Mouse (Mus musculus): ENCODE data around the gene Qser1.

Qser1 gene

DNA sequence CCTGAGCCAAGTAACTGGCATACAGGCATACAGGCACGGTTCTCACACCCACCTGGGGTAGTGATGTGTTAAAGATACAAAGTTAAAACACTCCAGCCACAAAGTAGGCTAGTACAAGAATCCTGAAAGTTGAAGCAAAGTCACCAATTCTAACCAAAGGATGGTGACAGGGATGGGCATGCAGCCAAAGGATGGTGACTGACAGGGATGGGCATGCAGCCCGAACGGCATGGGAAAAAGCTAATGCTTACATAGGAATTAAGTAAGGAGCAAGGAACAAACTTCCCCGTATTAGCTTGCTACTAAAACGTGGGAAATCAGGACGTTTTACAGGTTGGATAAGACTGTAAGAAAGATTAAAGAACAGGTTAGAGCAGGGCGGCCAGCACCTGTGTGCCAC, 80.3 kb downstream of the Qser1 start:
- no peak for DNase-seq (ENCODE audit: low read depth, low spot score)

DNA sequence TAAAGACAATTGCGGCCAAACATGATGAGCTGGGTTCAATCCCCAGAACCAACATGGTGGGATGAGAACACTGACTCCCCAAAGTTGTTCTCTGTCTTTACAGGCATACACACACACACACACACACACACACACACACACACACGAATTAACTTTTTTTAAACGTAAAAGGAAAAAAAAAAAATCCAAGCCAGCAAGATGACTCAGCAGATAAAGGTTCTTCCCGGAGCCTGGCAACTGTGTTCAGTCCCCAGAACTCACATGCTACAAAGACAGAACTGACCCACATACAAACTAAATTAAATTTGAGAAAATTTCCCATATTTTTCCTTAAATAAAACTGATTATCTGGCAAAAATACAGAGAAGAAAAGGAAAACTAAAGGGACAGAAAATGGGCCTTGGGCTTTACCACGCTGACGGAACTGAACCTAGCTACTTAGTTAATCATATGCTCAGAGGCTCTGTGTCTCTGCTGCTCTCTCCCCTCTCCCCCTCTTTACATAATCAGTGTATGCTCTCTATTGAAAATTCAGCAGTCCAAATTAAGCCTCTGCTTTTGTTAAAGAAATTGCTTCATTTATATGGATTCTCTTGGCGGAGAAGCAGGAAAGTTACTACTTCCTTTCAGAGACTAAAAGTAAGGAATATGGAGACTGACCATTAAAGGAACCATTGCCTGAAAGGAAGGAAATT, 83.9 kb downstream of the Qser1 start:
- DNase-seq (ENCODE audit: low read depth, low spot score): no peak

DNA sequence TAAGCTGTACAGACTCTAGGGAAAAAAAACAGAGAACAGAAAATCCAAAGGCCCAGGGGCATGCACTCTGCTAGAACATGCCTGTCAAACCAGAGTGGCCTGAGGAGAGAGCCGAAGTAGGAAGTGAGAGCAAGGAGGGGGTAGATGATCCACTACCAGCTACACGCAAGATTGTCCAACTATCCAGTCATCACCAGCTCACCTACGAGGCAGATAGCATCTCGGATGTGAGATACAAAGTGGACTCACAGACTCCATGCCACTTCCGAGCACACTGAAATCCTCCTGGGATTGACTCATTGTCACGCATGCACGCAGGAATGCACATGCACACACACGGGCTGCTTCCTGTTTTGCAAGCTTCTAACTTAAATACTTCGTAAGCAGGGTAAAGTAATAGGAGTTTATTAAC, 84.5 kb downstream of the Qser1 start:
- DNase-seq (ENCODE audit: low read depth, low spot score): no peak

DNA sequence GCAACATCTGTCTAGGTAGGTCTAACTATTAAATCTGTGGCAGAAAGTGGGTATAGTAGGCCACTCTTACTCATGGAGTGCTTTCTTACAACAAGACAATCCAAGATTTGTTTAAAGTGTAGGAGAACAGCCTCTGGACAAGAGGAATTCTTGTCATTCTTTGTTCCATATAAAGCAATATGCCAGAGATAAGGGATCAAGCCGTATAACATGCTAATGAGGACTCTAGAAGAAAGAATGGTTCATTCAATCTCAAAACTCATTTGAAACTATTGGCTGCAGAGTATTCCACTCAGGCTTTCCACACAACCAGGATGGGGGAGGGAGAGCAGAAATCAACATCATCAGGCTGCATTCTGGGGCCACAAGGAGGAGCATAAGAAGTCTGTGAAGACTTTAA, 89.2 kb downstream of the Qser1 start:
- no peak for DNase-seq (ENCODE audit: low read depth, low spot score)

DNA sequence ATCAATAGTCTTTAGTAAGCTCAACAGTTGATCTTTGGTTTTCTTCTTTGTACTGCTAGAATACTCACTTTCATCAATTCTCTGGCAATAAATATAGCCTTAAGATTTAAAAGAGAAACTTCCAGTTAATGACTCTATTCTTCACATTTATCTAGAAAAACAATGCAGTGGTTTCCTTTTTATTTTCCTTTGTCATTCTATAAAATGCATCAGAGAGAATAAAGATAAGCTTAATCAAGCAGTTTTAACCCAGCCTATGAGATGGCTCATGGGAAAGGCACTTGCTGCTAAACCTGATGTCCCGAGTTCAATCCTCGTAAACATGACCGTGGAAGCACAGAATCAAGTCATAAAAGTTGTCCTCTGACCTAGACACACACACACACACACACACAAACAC, 94.5 kb downstream of the Qser1 start:
- DNase-seq (ENCODE audit: low read depth, low spot score): no peak

DNA sequence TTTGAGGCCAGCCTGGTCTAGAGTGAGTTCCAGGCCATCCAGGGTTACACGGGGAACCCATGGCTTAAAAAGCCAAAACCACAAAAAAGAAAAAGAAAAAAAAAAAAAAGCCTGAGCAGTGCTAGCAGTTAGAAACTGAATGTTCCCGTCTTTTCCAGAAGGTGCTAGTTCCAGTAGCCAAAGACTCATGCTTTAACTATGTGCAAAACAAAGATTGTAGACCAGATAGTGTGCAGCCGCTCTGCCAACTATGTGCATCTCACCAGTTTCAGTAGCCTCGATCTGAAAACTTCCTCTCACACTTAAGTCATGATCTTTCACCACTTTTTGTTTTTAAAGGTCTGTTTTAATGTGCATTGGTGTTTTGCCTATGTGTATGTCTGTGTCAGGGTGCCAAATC, 98.7 kb downstream of the Qser1 start:
- DNase-seq (ENCODE audit: low read depth, low spot score): no peak

DNA sequence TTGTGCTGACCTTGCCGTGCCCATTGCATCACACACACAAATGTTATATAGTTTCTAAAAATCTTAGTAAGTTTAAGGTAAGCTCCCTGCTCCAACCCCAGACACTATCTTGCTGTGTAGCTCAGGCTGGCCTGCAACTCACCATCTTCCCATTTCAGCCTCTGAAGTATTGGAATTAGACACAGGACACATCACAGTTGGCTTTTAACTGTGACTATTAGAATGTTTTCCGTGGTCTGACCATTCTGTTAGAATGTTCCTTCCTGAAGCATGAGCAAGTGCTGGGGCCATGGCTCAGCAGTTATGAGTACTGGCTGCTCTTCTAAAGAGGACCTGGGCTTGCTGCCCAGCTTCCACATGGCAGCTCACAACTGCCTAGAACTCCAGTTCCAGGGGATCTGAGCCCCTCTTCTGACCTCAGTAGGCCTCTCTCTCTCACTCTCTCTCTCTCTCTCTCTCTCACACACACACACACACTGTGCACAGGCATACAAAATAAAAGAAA, 99.3 kb downstream of the Qser1 start:
- DNase-seq (ENCODE audit: low read depth, low spot score): peak; percentile 45

DNA sequence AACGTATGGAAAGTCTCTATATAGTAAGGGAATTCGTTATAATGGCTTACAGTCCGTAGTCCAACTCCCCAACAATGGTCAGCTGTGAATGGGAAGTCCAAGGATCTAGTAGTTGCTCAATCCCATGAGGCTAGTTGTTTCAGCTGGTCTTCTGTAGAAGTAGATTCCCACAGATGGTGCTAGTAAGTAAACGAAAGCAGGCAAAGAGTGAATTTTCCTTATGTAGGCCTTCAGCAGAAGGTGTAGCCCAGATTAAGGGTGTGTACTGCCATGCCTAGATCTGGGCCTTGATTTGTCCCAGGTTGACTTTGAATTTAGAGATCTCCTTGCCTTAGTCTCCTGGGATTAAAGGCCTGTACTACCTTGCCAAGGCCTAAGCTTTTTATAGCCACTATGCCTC, 100.3 kb downstream of the Qser1 start, which contains the start of gene Pin1rt1:
TSS of gene Pin1rt1 (minus strand) at position 101 of the 400 bp plus-strand sequence.
- DNase-seq (ENCODE audit: low read depth, low spot score): no peak

DNA sequence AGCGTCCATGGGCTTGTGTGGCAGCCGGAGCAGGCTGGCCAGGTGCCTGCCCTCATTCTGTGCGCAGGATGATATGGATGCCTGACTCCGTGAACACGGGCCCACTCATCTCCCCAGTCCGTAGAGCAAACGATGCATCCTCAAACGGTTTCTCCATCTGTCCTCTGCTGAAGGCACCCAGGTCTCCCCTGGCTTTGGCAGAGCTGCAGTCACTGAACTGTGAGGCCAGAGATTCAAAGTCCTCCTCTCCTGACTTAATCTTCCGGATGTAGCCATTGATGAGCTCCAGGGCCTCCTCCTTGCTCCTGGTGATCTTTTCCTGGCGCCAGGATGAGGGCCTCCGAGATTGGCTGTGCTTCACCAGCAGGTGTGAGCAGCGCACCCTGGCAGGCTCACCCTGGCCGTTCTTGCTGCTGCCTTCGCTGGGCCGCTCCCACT, 102.3 kb downstream of the Qser1 start:
- DNase-seq (ENCODE audit: low read depth, low spot score): peak; percentile 9

DNA sequence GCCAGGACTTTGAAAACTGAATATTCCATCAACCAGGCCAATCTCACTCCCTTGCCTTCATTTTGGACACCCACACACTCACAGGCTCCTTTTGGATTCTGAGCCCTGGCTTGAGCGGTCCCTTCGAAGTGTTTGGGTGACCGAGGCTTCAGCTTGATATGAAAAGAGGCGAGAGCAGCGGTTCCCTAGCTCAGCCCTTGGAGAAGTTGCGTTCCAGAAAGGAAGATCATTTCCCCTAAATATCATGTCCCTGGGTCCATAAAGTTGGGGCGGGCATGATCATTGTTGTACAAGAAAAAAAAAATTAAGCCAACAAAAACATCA, 104.1 kb downstream of the Qser1 start:
- no peak for DNase-seq (ENCODE audit: low read depth, low spot score)

DNA sequence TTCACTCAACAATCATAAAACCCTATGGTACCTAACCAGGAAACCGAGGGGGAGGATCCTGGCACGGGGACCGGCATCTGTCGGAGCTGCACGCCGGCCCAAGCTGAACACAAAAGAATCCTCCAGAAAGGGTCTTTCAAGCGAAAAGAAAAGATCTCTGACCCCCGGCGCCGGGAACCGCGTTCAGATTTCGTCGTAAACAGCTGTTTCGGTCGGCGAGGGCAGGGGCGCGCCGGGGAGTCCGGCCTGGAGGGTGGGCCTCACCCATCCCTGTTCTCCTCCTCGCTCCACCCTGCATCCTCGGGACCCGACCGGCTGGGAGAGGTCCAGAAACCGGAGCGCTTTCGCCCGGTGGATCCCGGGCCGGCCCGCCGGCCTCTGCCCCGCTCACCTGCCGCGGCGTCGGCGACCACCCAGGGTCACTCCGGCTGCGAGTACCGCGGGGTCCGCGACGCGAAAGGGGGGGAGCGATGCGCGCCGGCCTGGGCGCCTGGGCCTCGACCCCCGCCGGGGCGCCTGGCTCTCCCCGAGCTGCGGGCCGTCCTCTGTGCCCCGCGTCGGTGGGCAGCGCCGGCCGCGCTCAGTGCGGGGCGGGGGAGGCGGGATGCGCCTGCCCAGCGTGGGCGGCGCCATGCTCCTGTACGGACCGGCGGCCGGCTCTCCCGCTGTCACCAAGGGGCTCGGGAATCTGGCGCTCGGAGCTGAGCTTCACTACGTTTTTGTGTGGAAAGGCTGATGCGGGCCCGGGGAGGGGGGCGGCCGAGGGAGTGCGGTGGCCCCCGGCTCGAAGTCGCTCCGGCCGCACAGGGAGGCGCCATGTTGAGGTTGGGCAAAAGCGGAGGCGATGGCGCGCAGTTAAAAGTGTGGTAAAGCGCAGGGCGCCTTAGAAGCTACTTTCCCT, 104.7 kb downstream of the Qser1 start, which contains the start of gene Tcp11l1:
TSS of gene Tcp11l1 (minus strand) at position 585 of the 901 bp plus-strand sequence.
- DNase-seq (ENCODE audit: low read depth, low spot score): peak; percentile 16

DNA sequence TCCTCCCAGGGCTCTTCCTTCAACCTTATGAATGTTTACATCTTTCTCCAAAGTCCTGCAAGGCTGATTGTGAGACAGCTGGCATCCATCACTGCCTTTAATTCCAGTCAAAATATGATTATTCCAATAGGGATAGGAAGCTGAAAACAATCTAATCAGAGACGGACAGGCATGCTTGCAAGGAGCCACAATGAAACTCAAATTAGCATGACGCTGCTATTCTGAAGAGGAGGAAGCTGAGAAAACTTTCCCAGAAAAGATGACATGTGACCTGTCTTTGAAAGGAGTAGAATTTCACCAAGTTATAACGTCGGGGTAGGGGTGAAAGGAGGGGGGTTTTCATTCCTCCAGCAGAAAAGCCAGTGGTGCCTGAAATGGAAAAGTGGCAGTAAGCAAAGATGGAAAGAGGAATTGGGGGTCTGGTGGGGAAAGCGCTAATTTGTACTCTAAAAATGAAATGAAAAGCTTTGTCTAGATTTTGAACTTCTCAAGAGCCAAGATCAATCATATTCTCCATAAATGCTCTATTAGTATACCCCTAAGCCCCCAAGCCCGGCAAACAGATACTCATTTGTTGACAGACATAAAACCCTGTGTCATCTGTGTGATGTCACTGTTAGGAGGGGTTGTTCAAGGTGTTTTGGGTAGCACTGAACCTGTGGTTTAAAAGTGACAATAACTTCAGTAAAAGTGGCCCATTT, 105.7 kb downstream of the Qser1 start:
- DNase-seq (ENCODE audit: low read depth, low spot score): no peak

DNA sequence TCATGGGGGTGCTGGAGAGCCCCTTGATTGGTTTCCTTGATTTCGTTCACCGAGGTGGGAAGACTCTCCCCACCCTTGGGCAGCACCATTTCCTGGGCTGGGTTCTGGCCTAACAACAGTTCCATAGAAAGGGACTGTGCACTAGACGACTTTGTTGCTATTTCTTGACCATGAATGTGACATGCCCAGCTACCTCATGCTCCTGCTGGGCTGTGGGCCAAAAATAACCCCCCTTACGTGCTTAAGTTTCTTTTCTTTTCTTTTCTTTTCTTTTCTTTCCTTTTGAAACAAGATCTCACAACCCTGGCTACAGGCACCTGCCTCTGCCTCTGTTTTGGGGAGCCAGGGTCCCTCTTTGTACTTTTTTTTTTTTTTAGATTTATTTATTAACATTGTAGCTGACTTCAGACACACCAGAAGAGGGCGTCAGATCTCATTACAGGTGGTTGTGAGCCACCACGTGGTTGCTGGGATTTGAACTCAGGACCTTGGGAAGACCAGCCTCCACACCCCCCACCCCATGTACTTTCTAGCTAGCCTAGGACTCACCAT, 106.7 kb downstream of the Qser1 start:
- DNase-seq (ENCODE audit: low read depth, low spot score): no peak
